Mouse (Mus musculus): ENCODE measurements around the gene Tbc1d22a.

Gene Tbc1d22a

DNA sequence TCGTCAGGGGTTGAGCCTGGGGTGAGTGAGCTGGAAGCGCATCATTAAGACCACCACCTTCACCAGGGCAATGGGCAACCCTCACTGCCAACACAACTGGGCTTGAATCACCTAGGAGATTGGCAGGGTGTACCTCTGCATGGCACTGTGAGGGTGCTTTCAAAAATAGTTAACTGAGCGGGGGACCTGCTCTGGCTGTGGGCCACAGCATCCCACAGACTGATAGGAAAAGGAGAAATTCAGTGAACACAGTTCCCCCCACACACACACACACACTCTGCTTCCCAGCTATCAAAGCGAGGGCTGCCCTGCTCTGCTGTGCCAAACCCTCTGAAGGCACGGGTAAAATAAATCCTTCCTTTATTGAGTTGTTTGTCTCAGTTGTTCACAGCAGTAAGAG, 273.1 kb downstream of the Tbc1d22a start:
- intact Hi-C loops (cut with DNase I), result no loop called here

DNA sequence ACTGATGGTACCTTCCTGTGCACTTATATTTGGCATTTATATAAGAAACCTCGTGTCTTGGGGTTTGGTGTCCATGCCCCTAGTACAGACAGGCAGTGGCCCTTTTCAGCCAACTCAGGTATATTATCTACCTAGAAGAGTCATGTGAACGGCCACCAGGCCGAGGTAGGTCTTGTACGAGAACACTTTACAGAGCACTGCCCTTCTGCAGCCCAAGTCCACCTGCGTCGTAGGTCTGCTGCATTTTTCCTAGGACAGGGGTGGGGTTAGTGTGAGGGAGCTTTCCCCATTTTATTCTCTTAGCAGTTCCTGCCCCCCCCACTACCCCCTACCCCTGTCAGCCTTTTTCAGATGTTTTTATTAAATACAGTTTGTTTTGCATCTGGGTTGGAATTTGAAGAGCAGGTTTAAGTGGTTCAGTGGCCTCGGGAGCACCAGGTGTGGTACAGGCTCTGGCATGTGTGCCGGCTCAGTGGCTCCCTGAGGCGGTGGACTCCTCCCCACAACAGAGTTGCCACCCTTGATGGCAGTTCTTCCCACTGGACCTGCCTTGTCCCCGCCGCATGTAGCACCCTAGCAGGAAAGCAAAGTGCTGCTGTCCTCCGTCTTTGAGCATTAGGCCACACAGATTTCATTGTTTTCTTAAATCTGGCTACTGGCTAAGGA, 277.3 kb downstream of the Tbc1d22a start:
- intact Hi-C loops (cut with DNase I), result no loop called here

DNA sequence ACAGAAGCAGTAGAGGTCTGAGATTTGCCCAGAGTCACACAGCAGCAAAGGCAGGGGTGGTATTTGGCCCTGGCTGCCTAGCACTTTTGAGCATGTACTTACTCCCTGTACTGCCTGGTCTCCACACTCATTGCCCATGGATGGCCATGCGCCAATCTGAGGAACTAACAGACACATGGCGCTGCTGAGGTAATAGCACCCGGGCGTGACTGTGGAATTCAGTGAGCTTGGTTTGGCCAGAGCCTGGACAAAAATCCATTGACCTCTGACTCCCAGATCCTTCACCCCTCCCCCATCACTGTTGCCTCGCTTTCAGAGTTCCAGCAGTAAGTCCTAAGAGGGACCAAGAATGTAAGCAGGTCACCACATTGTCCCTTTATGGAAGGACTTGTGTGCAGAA, 278.4 kb downstream of the Tbc1d22a start:
- intact Hi-C loops (cut with DNase I), result no loop called here

DNA sequence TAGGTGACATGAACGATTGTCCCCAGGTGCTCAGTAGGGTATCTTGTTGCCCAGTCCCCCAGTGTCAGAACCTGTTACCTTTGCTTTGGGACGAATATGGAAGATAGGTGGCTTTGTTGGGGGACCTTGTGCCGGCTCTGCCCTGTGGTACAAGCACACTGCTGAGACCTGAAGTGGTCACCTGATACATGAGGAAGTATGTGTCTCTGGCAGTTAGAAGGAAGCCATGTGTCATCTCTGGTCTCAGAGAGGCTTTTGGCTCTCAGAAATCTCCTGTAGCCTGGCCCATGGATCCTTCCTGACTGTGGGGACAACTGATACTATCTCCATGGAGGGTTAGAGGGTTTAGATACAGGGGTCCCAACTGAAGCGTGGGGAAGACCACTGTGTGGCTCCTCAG, 281.9 kb downstream of the Tbc1d22a start:
- intact Hi-C loops (cut with DNase I), result no loop called here

DNA sequence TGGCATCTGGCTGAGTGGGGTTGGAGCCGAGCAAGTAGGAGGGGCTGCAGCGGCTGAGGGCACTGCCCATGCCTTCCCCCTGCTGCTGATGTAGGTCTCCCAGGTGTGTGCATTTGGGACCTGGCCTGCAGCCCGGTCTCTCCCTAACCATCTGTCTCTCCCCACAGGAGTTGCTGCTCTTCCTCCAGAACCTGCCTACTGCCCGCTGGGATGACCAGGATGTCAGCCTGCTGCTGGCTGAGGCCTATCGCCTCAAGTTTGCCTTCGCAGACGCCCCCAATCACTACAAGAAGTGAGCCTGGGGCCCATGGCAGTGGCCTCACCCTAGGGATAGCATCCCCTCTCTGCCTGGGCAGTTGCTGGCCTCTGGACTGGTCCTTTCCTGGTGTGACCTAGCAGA, 282.4 kb downstream of the Tbc1d22a start:
- intact Hi-C loops (cut with DNase I), result no loop called here

DNA sequence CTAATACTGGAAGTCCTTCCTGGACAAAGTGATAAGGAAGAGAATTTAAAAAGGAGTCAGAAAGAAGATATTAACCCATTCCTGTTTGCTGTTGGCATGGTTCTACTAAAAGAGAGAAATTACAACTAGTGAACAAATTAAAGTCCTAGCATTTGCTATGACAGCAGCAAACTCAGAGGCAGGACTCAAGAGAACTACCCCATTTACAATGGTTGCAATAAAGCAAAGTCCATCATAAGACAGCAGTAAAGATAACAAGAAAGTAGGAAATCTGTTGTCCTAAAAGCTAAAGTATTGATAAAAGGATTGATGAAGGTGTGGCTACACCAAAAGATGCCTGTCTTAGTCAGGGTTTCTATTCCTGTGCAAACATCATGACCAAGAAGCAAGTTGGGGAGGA, 286.3 kb downstream of the Tbc1d22a start:
- intact Hi-C loops (cut with DNase I), result no loop called here

DNA sequence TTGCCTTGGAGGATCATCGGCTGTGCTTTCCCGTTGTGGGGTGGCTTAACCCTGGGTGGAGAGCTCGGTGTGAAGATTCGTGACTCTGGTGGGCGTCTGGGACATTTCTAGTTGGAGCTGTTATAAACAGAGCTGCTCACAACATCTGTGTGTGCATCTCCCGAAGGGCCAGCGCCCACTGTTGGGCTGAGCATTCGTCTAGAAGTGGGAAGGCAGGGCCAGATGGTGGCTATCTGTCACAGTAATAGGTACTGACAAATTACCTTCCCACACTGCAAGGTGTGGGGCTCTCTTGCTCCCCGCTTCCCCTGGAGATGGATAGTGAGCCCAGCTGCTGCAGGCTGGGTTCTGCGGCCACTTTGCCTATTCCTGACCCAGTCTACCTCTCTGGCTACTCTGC, 289.2 kb downstream of the Tbc1d22a start:
- intact Hi-C loops (cut with DNase I), result no loop called here

DNA sequence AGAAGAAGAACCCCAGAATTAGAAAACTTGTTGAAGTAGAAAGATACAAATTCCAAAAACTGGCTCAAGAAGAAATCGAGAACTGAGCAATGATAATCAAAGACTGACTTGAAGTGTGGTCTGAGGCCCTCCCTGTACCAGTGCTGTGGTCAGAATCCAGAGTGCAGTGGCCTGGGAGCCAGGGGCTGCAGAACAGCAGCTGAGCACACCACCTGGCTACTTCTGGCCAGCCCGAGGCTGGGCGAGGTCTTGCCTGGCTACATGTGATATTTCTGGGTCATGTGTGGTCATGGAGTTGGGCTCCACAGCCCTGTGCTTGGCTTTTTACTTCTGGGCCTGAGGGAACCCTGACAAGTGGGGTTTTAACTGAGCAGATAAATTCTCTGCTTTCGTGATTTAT, 292.4 kb downstream of the Tbc1d22a start:
- intact Hi-C loops (cut with DNase I), result no loop called here

DNA sequence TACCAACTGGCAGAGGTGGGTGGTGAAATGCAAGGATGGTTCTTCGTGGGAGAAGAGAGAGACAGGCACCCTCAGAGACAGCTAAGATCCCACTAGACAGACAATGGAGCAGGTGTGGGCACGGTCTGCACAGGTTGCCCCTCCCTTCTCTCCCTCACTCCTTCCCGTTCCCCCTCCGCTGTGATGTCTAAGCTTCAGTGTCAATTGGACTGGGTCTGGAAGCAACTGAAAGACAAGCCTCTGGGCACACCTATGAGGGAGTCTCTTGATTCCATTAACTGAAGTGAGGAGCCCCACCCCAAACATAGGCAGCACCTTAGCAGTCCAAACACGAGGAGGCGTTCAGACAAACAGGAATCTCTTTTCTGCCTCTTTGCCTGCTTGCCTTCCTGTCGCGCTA, 293.3 kb downstream of the Tbc1d22a start:
- intact Hi-C loops (cut with DNase I), result no loop called here

DNA sequence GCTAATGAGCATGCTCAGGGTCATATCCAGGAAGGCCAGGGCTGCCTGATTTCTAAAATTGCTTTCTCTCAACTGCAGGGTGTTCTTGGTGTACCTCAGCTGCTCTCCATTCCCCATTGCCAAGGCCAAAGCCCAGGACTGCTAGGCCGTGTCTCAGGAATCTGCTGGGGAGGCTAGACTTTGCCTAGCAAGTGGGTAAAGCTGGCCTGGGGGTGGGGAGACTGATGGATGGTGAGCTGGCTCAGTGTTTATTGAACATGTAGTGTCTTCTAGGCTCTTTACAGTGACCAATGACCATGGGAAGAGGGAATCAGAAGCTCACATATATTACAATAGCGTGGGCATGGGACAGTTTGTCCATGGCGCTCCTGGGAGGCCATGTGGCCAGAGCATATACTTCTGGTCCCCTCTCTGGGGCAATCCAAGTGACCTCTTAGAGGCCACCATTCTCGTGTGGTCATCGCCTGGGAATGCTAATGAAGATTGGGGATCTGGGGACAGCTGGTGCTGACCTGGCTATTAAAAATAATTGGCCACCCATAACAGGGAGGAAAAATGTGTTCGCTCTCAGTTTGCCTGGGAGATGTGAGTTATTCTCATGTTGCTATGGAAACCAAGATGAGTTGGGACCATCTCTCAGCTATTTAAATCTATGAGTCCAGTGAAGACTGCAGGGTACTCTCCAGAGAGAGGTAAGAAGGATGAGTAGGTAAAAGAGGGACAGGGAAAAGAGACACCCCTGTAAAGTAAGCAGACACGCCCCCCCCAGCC, 294.3 kb downstream of the Tbc1d22a start:
- intact Hi-C loops (cut with DNase I), result no loop called here

DNA sequence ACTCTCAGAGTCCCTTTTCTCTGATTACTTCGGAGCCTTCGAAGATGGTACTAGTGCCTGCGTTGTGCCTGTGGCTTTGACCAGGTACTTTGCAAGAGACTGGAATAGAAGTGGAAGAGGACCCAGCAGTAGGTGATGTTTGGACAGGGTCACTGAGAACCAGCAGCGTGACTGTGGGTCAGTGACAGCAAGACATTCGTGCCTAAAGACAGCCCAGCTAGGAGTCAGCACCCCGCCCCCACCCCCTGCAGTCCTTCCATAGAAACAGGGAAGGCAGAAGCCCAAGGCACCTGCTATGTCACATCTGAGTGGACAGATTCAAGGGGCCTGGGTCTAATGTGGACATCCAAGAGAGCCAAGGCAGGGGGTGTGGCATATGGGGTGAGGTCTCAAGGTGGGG, 295.3 kb downstream of the Tbc1d22a start:
- intact Hi-C loops (cut with DNase I), result no loop called here

DNA sequence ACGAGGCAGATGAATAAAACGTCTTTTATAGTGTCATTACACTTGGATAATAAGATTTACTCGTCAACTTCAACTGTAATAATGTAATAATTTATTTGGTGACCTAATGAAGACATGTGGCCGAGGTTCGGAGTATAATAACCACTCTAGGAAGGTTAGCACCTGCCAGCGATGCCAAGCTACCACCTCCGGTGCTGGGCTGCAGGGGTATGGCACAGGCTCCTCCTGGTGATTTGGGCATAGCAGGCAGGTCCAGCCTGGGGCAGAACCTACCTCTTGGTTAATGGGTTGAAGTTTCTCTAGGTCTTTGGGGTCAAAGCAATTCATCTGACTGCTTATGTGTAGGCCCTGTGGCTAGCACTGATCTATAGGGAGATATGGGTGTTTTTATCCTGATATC, 296.9 kb downstream of the Tbc1d22a start:
- intact Hi-C loops (cut with DNase I), result no loop called here

DNA sequence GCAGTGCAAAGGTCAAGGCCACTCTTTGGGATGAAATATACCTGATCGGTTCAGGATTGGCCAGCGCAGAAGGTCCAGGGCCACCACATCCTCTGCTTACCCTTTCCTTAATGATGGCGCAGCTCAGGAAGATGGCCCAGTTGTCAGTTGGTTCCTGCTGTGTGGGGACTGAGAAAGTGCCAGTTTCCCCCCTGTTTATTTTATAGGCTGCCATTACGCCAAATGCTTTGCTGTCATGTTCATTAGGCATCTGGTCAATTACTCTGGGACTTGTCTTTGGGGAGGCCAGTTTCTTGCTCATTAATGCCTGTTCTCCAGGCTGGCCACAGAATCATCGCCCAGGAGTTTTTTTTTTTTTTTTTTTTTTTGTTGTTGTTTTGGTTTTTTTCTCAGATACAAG, 299.1 kb downstream of the Tbc1d22a start:
- intact Hi-C loops (cut with DNase I), result no loop called here

DNA sequence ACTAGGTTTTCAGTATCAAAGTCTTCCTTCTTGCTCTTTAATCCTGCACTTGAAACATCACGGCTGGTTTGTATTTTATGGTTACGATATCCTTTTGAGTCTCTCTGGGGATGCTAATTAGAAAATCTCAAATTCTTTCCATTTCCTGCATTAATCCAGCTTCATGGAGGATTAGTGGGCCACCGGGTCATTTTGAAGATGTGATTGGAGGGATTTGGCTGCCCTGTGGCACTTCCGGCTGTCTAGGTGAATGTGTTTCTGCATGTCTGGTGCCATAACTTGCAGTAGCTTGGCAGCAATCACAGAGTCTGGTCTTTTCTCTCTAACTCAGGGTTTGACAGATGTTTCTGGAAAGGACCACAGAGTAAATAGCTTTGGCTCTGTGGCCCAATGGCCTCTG, 305.9 kb downstream of the Tbc1d22a start:
- intact Hi-C loops (cut with DNase I), result no loop called here

DNA sequence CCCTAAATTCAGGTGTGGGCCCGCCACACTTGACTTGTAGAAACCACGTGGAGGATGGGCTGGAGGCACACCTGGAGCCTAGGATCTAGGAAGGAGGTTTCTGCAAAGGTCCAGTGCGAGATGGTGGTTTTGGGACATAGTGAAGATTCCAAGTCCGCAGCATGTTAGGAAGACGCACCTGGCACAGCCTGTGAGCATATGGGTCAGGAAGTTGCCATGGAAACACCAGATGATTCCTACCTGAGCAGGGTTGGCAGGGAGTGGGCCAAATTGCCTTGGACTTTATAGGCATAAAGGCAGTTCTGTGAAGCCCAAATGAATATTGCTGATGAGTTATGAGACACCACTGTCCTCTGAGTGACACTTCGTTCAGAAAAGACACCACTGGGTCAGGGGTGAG, 321.1 kb downstream of the Tbc1d22a start:
- intact Hi-C loops (cut with DNase I), result no loop called here

DNA sequence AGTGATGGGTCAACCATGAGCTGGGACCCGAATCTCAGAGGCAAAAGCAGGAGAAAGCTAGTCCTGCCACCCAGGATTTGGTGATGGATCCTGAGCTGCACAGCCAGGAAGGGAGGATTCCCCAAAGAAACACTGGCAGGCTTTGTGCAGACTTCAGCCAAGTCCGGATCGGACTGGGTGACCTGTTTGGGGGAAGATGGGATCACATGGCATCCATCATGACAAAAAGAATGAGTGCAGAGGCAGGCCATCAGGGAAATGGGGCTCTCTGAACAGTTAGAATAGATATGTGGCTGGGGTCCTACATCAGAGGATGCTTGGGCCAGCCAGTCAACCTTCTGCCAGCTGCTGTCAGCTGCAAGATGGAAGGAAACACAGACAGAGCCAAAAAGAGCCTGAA, 328.1 kb downstream of the Tbc1d22a start:
- intact Hi-C loops (cut with DNase I), result no loop called here

DNA sequence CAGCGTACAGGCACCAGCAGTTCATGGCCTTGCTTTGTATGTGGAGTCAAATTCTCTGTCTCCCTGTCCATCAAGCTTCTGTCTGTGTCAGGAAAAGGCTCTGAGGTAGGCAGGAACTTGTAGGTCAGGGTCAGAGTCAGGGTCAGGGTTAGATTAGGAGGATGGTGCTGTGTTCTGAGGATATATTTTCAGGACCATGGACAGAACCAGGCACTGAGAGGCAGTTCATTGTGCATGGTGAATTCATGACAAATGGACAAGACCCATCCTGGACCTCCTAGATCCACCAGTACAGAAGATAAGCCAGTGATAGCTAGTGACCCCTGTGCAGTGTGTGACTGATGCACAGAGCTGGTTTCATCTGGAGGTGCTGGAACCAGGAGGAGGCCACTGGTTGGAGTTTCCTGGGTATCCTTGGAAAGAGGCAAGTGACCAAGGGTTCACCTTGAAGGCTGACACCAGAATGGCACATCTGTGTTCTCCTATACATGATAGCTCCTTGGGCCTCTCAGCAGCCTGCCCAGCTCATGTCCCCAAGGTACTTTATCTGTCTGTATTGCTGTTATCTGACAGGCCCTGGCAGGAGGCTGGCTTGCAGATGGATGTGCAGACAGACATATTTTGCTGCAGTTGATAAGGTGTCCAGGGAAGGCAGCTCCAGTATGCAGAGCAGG, 330.0 kb downstream of the Tbc1d22a start:
- intact Hi-C loops (cut with DNase I), result no loop called here

All from adrenal gland (tissue).